ENCODE assay signal across 10 mouse cellular contexts in genomic region chr7:101503803-101504202, GRCm38 (mm10).
DNase-seq lines count a peak whose midpoint lies in the region; ATAC-seq and TF ChIP-seq lines count a peak whose summit lies in the region.
"Had no signal": no experiment of that assay in that cellular context is flagged by ENCODE, and none has a peak within 500 bp of the region (broad histone marks: within the 10 kb centered on the region; RNA-seq: fewer than 3 reads in every experiment).

No protein-coding gene starts in this region.

- no peak for DNase-seq in frontal cortex, postnatal 10 days (ENCODE audit: low spot score in 2 of 2)
- DNase-seq in thymus, postnatal 25 days, result peak; percentile 14
- no peak for DNase-seq in thymus, adult 18-20 months
- no peak for DNase-seq in liver, embryonic 14.5 days (ENCODE audit: low read depth in 3 of 3, low spot score in 3 of 3)
- no peak for DNase-seq in adrenal gland, postnatal 36 days
- no peak for DNase-seq in lung, postnatal 4 days
- DNase-seq in left cerebral cortex, postnatal 36 days (ENCODE audit: low spot score in 2 of 2), result no peak

- intact Hi-C loops in left cerebral cortex, postnatal 36 days (cut with DNase I), result loop anchor here (1.0 to 2.0 kb wide), 2 partner anchors 35 to 54 kb away; no protein-coding TSS in a partner anchor

- no peak for TF ChIP-seq EP300 in liver, embryonic 14.5 days (IDR thresholded peaks at IDR 0.05; ENCODE audit: low read depth)

- H3K4me2 ChIP-seq in liver, embryonic 14.5 days (ENCODE audit: low read depth), result peak overlapping the region; percentile 47; the same call in 1 of the 2 replicates

- no peaks in the 10 kb centered on the region for H3K9me3 ChIP-seq in liver, embryonic 14.5 days (ENCODE audit: control insufficient read depth, low read length)

- WGBS in liver, embryonic 14.5 days (ENCODE audit: insufficient replicate concordance), result 4% methylated on average over 7 of the region's 7 CpGs

- no peak overlapping the region for H3K27ac ChIP-seq in liver, embryonic 14.5 days
- H3K27ac ChIP-seq: hindbrain, embryonic 14.5 days; kidney, postnatal 0 days had no signal

- no peaks in the 10 kb centered on the region for H3K36me3 ChIP-seq in liver, embryonic 14.5 days (replicated peaks; ENCODE audit: control insufficient read depth, insufficient read depth, low read depth)

- peaks cover 0 to 4% of the 10 kb centered on the region in 2 experiments; a peak in 2 of 4 replicates for H3K4me1 ChIP-seq in liver, embryonic 14.5 days (replicated peaks; ENCODE audit: control insufficient read depth in 2 of 2, insufficient read depth in 2 of 2, low read length in 1 of 2)

- TF ChIP-seq CTCF in liver, embryonic 14.5 days (IDR thresholded peaks at IDR 0.05; ENCODE audit: low read depth), result no peak

- H3K9ac ChIP-seq in liver, embryonic 14.5 days (replicated peaks), result no peak overlapping the region

- H3K4me3 ChIP-seq in liver, embryonic 14.5 days (ENCODE audit: insufficient read depth in 1 of 2, low read depth in 2 of 2, low read length in 2 of 2), result no peak overlapping the region

- ATAC-seq in frontal cortex, adult (ENCODE audit: low TSS enrichment), result 0 out of 2 replicates have a peak, but pooled peaks have one; percentile 5
- no peak for ATAC-seq in liver, embryonic 14.5 days (ENCODE audit: insufficient read depth)

- H3K27me3 ChIP-seq in liver, embryonic 14.5 days (ENCODE audit: control insufficient read depth, insufficient read depth, low read length), result no peaks in the 10 kb centered on the region; the same call in none of the 2 replicates
